In the genomic region with DNA sequence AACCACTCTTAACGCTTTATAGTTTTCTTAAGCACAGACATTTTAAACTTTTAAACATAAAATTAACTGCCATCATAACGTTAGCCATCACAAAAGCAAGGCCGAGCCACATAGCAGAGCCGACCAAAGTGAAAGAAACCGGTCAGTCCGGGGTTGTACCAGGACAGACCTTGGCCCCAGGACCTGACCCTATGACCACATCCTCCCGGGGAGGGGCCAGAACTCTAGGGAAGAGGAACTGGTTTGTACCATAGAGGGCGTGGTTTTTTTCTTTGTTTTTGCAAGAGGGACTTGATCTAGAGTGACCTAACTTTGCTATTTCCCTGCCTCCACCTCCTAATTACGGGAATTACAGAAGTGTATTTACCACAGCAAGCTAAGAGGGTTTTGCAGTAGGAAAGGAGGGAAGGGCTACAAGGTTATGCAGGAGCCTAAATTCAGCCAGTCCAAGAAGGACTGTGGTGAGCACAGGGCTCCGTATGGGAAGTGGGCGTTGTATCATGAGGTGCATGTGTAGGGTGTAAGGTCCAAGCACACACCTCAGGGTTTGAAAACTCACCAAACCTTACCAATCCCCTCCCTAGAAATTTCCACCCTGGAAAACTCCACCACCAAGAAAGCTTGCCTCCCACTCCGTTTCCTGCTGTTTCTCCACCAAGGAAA, we compare ENCODE assay signal across 10 mouse cellular contexts. TPM values are rescaled to one million over a fixed set of nuclear protein-coding genes. Genes with fewer than 3 reads are reported as not detected.
DNase-seq lines count a peak whose midpoint lies in the region; ATAC-seq lines count a peak whose summit lies in the region.
"Had no signal": no experiment of that assay in that cellular context is flagged by ENCODE, and none has a peak within 500 bp of the region (broad histone marks: within the 10 kb centered on the region; RNA-seq: fewer than 3 reads in every experiment).

No protein-coding gene starts in this region.

- 0 out of 2 replicates have a peak, but pooled peaks cover 3% of the 10 kb centered on the region for H3K27me3 ChIP-seq in intestine, embryonic 15.5 days (replicated peaks)
- no peaks in the 10 kb centered on the region for H3K27me3 ChIP-seq in hindbrain, embryonic 12.5 days
- peaks cover 7% of the 10 kb centered on the region; the same call in 1 of the 2 replicates for H3K27me3 ChIP-seq in midbrain, embryonic 13.5 days
- H3K27me3 ChIP-seq: limb, embryonic 15.5 days; Patski had no signal

- ATAC-seq in intestine, embryonic 15.5 days, result peak; percentile 75
- no peak for ATAC-seq in hindbrain, embryonic 12.5 days (ENCODE audit: low FRiP score)
- ATAC-seq in midbrain, embryonic 13.5 days, result no peak
- ATAC-seq: Patski had no signal

- H3K4me3 ChIP-seq in intestine, embryonic 15.5 days (replicated peaks), result no peak overlapping the region
- no peak overlapping the region for H3K4me3 ChIP-seq in hindbrain, embryonic 12.5 days
- H3K4me3 ChIP-seq in midbrain, embryonic 13.5 days (replicated peaks), result no peak overlapping the region
- H3K4me3 ChIP-seq: limb, embryonic 15.5 days had no signal

- H3K9ac ChIP-seq in intestine, embryonic 15.5 days, result no peak overlapping the region
- no peak overlapping the region for H3K9ac ChIP-seq in hindbrain, embryonic 12.5 days
- no peak overlapping the region for H3K9ac ChIP-seq in midbrain, embryonic 13.5 days (replicated peaks)
- H3K9ac ChIP-seq: limb, embryonic 15.5 days had no signal

- H3K4me2 ChIP-seq in intestine, embryonic 15.5 days (replicated peaks), result no peak overlapping the region
- no peak overlapping the region for H3K4me2 ChIP-seq in hindbrain, embryonic 12.5 days (replicated peaks)
- no peak overlapping the region for H3K4me2 ChIP-seq in midbrain, embryonic 13.5 days (replicated peaks)
- H3K4me2 ChIP-seq: limb, embryonic 15.5 days had no signal

- DNase-seq in urinary bladder, postnatal 14 days (ENCODE audit: low spot score), result peak; percentile 56
- no peak for DNase-seq in urinary bladder, adult 2 months (ENCODE audit: low spot score)
- peak; percentile 92 for DNase-seq in lung, postnatal 25 days (ENCODE audit: low spot score)
- DNase-seq in right cerebral cortex, postnatal 14 days, result no peak
- no peak for DNase-seq in frontal cortex, postnatal 10 days (ENCODE audit: low spot score in 2 of 2)

- H3K9me3 ChIP-seq in intestine, embryonic 15.5 days, result no peaks in the 10 kb centered on the region
- 0 out of 2 replicates have a peak, but pooled peaks cover 6% of the 10 kb centered on the region for H3K9me3 ChIP-seq in hindbrain, embryonic 12.5 days (replicated peaks)
- no peaks in the 10 kb centered on the region for H3K9me3 ChIP-seq in midbrain, embryonic 13.5 days
- H3K9me3 ChIP-seq: limb, embryonic 15.5 days had no signal

- no peaks in the 10 kb centered on the region for H3K4me1 ChIP-seq in intestine, embryonic 15.5 days (replicated peaks)
- no peaks in the 10 kb centered on the region for H3K4me1 ChIP-seq in hindbrain, embryonic 12.5 days
- no peaks in the 10 kb centered on the region for H3K4me1 ChIP-seq in midbrain, embryonic 13.5 days (replicated peaks)
- H3K4me1 ChIP-seq: limb, embryonic 15.5 days had no signal

- 56% methylated on average over 12 of the region's 12 CpGs for WGBS in intestine, embryonic 15.5 days
- WGBS in hindbrain, embryonic 12.5 days, result 77% methylated on average over 12 of the region's 12 CpGs
- WGBS in midbrain, embryonic 13.5 days, result 80% methylated on average over 12 of the region's 12 CpGs

- no peaks in the 10 kb centered on the region for H3K36me3 ChIP-seq in intestine, embryonic 15.5 days
- H3K36me3 ChIP-seq in hindbrain, embryonic 12.5 days, result no peaks in the 10 kb centered on the region
- no peaks in the 10 kb centered on the region for H3K36me3 ChIP-seq in midbrain, embryonic 13.5 days
- H3K36me3 ChIP-seq: limb, embryonic 15.5 days had no signal

- no peak overlapping the region for H3K27ac ChIP-seq in intestine, embryonic 15.5 days
- no peak overlapping the region for H3K27ac ChIP-seq in hindbrain, embryonic 12.5 days
- H3K27ac ChIP-seq in midbrain, embryonic 13.5 days, result no peak overlapping the region
- H3K27ac ChIP-seq: limb, embryonic 15.5 days had no signal

RNA-seq across cellular contexts. Expression of gene F12, which starts 2.8 kb away (rescaled TPM):
- polyA plus RNA-seq in urinary bladder, adult 2 months (2012; rRNA removed), result 0.06 and 0.07 TPM in 2 replicates
- 1.8 TPM in 2 replicates for polyA plus RNA-seq in intestine, embryonic 15.5 days (2015; fragmentation: Nextera tagmentation; extraction: Ambion mirVana)
- polyA plus RNA-seq in hindbrain, embryonic 12.5 days (2016; fragmentation: Nextera tagmentation; extraction: Ambion mirVana), result 0.16 TPM in 1 of 2 replicates, not detected in the other
- polyA plus RNA-seq in midbrain, embryonic 13.5 days (2015; fragmentation: Nextera tagmentation; extraction: Ambion mirVana), result not detected in 2 replicates
- polyA plus RNA-seq: Patski had no signal

RNA-seq across cellular contexts. Expression of gene Pfn3, which starts 14.3 kb away (rescaled TPM):
- not detected in 2 replicates for polyA plus RNA-seq in urinary bladder, adult 2 months (2012; rRNA removed)
- not detected in 2 replicates for polyA plus RNA-seq in intestine, embryonic 15.5 days (2015; fragmentation: Nextera tagmentation; extraction: Ambion mirVana)
- polyA plus RNA-seq in hindbrain, embryonic 12.5 days (2016; fragmentation: Nextera tagmentation; extraction: Ambion mirVana), result not detected in 2 replicates
- polyA plus RNA-seq in midbrain, embryonic 13.5 days (2015; fragmentation: Nextera tagmentation; extraction: Ambion mirVana), result not detected in 2 replicates
- polyA plus RNA-seq: limb, embryonic 15.5 days; Patski had no signal

RNA-seq across cellular contexts. Expression of gene Grk6, which starts 15.5 kb away (rescaled TPM):
- 37.4 and 42.4 TPM in 2 replicates for polyA plus RNA-seq in urinary bladder, adult 2 months (2012; rRNA removed)
- 38.3 and 38.7 TPM in 2 replicates for polyA plus RNA-seq in intestine, embryonic 15.5 days (2015; fragmentation: Nextera tagmentation; extraction: Ambion mirVana)
- polyA plus RNA-seq in hindbrain, embryonic 12.5 days (2016; fragmentation: Nextera tagmentation; extraction: Ambion mirVana), result 48.9 and 54.4 TPM in 2 replicates
- 26.8 and 35.7 TPM in 2 replicates for polyA plus RNA-seq in midbrain, embryonic 13.5 days (2015; fragmentation: Nextera tagmentation; extraction: Ambion mirVana)

RNA-seq across cellular contexts. Expression of gene Slc34a1, which starts 31.4 kb away (rescaled TPM):
- 0.44 and 0.52 TPM in 2 replicates for polyA plus RNA-seq in urinary bladder, adult 2 months (2012; rRNA removed)
- not detected in 2 replicates for polyA plus RNA-seq in intestine, embryonic 15.5 days (2015; fragmentation: Nextera tagmentation; extraction: Ambion mirVana)
- polyA plus RNA-seq in hindbrain, embryonic 12.5 days (2016; fragmentation: Nextera tagmentation; extraction: Ambion mirVana), result 0.10 TPM in 1 of 2 replicates, not detected in the other
- polyA plus RNA-seq in midbrain, embryonic 13.5 days (2015; fragmentation: Nextera tagmentation; extraction: Ambion mirVana), result not detected in 2 replicates
- polyA plus RNA-seq: Patski had no signal

RNA-seq across cellular contexts. Expression of gene Prr7, which starts 34.7 kb away (rescaled TPM):
- polyA plus RNA-seq in urinary bladder, adult 2 months (2012; rRNA removed), result 3.5 and 3.8 TPM in 2 replicates
- 0.24 and 0.28 TPM in 2 replicates for polyA plus RNA-seq in intestine, embryonic 15.5 days (2015; fragmentation: Nextera tagmentation; extraction: Ambion mirVana)
- 1.1 and 1.5 TPM in 2 replicates for polyA plus RNA-seq in hindbrain, embryonic 12.5 days (2016; fragmentation: Nextera tagmentation; extraction: Ambion mirVana)
- polyA plus RNA-seq in midbrain, embryonic 13.5 days (2015; fragmentation: Nextera tagmentation; extraction: Ambion mirVana), result 2.3 and 2.8 TPM in 2 replicates

Comparison
In these comparisons a context has a peak if more than half of its experiments do, and no peak if none do; other contexts are left out.
1. DNase-seq: peak in urinary bladder, postnatal 14 days (single experiment) and lung, postnatal 25 days (single experiment); none in urinary bladder, adult 2 months (single experiment), right cerebral cortex, postnatal 14 days (single experiment) and frontal cortex, postnatal 10 days (0 of 2).